ENCODE assay signal across 9 mouse cellular contexts in the genomic region with DNA sequence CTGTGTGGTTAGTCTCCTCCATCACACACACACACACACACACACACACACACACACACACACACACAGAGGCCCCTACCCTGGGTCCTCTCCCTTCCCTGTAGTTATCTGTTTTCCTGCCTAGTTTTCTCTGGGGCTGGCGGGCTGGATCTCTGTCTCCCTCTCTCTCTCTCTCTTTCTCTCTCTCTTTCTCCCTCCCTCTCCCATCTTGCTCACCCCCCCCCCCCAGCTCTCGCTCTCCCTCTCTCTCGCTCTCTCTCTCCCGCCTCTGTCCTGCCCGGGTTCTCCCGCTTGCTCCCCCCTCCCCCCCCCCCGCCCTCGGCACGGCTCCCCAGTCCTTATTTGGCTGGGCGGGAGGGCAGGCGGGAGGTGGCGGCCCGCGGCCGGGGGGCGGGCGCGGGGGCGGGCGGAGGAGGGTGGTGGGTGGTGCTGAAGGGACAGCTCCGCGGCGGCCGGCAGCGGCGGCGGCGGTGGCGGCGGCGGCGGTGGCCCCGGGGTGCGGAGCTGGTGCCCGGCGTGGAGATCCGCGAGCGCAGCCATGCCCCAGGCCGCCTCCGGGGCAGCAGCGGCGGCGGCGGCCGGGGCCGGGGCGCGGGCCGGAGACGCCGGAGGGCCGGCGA. TPM values are rescaled to one million over a fixed set of nuclear protein-coding genes. Genes with fewer than 3 reads are reported as not detected.
A peak's percentile ranks its signal among the peaks of the same experiment; 100 is the strongest.
DNase-seq lines count a peak whose midpoint lies in the region; ATAC-seq and TF ChIP-seq lines count a peak whose summit lies in the region.
"Had no signal": no experiment of that assay in that cellular context is flagged by ENCODE, and none has a peak within 500 bp of the region (broad histone marks: within the 10 kb centered on the region; RNA-seq: fewer than 3 reads in every experiment).

A gene (plus strand): TSS at position 490 of the 620 bp plus-strand sequence.

- no peaks in the 10 kb centered on the region for H3K9me3 ChIP-seq in forebrain, embryonic 11.5 days (ENCODE audit: control insufficient read depth, low read length)
- H3K9me3 ChIP-seq in lung, postnatal 0 days (ENCODE audit: low read length), result no peaks in the 10 kb centered on the region

- peaks cover 19% of the 10 kb centered on the region for H3K27me3 ChIP-seq in forebrain, embryonic 11.5 days (ENCODE audit: control insufficient read depth, insufficient read depth, low read length)
- H3K27me3 ChIP-seq in lung, postnatal 0 days (replicated peaks; ENCODE audit: insufficient read depth, low read length), result peaks cover 11% of the 10 kb centered on the region

- H3K9ac ChIP-seq in forebrain, embryonic 11.5 days (ENCODE audit: low read length), result peak within 1 kb of the TSS; percentile 48
- H3K9ac ChIP-seq in lung, postnatal 0 days (replicated peaks; ENCODE audit: low read depth), result 0 out of 2 replicates have a peak within 1 kb of the TSS, but pooled peaks have one; percentile 19

- no peak for TF ChIP-seq EP300 in lung, postnatal 0 days (IDR thresholded peaks at IDR 0.05)

- DNase-seq in MN1 (ENCODE audit: low spot score), result peak; percentile 71
- peak; percentile 84 for DNase-seq in brain, adult 2 months (ENCODE audit: low read depth, low spot score)
- DNase-seq in forebrain, embryonic 11.5 days (ENCODE audit: low spot score), result peak; percentile 85
- peak; percentile 84 to 85 for DNase-seq in heart, postnatal 10 days
- peak; percentile 90 to 91 for DNase-seq in kidney, postnatal 4 days
- DNase-seq in lung, postnatal 0 days (ENCODE audit: low spot score), result peak; percentile 80
- peak; percentile 69 for DNase-seq in retina, postnatal 1 day
- no peak for DNase-seq in c-Kit-positive CD71-positive TER-119-positive erythroid progenitor cells, embryonic 14.5 days (ENCODE audit: low spot score)

- no peaks in the 10 kb centered on the region for H3K36me3 ChIP-seq in forebrain, embryonic 11.5 days (ENCODE audit: control insufficient read depth, insufficient read depth, low read length)
- H3K36me3 ChIP-seq in lung, postnatal 0 days (ENCODE audit: insufficient read depth, low read length), result no peaks in the 10 kb centered on the region

- intact Hi-C loops in heart, postnatal 10 days (cut with DNase I), result loop anchor here (5.0 kb wide), 2 partner anchors 35 to 70 kb away; no protein-coding TSS in a partner anchor

- H3K4me2 ChIP-seq in forebrain, embryonic 11.5 days (ENCODE audit: low read depth, low read length, severe bottlenecking), result peak within 1 kb of the TSS; percentile 95
- peak within 1 kb of the TSS; percentile 68 for H3K4me2 ChIP-seq in lung, postnatal 0 days (replicated peaks; ENCODE audit: low read depth, low read length)

- WGBS in forebrain, embryonic 11.5 days, result under 1% methylated on average over 30 of the region's 54 CpGs
- whole genome bisulfite sequencing in lung, postnatal 0 days, result 0% methylated on average over 17 of the region's 54 CpGs

- peak within 1 kb of the TSS; percentile 46 for H3K4me3 ChIP-seq in forebrain, embryonic 11.5 days (ENCODE audit: low read depth, low read length)
- H3K4me3 ChIP-seq in lung, postnatal 0 days (ENCODE audit: low read depth, low read length), result peak within 1 kb of the TSS; percentile 43
- H3K4me3 ChIP-seq: erythroblast, embryonic 14.5 days had no signal

- peaks cover 5% of the 10 kb centered on the region for H3K4me1 ChIP-seq in forebrain, embryonic 11.5 days (replicated peaks; ENCODE audit: control insufficient read depth, insufficient read depth, low read length)
- H3K4me1 ChIP-seq in lung, postnatal 0 days (ENCODE audit: insufficient read depth, low read depth, low read length), result peaks cover 6% of the 10 kb centered on the region

- ATAC-seq in forebrain, embryonic 11.5 days (replicated peaks; ENCODE audit: low FRiP score), result no peak
- ATAC-seq in lung, postnatal 0 days, result peak; percentile 83

- H3K27ac ChIP-seq in forebrain, embryonic 11.5 days (ENCODE audit: low read depth, low read length), result no peak within 1 kb of the TSS
- H3K27ac ChIP-seq in lung, postnatal 0 days (ENCODE audit: low read length), result peak within 1 kb of the TSS; percentile 43; the same call in 1 of the 2 replicates

- no peak for TF ChIP-seq CTCF in lung, postnatal 0 days (IDR thresholded peaks at IDR 0.05)

RNA-seq across cellular contexts. Expression of the gene that starts here (rescaled TPM):
- 0.20 and 0.24 TPM in 2 replicates for polyA plus RNA-seq in forebrain, embryonic 11.5 days (2014; fragmentation: Nextera tagmentation; extraction: Ambion mirVana)
- 100 to 1,000 TPM; 159 to 183 TPM for total RNA-seq in heart, postnatal 10 days (2021)
- 28.6 and 35.7 TPM in 2 replicates for polyA plus RNA-seq in lung, postnatal 0 days (2015; fragmentation: Nextera tagmentation; extraction: Ambion mirVana)
- polyA plus RNA-seq: erythroblast, embryonic 14.5 days had no signal

Comparison
In these comparisons a context has a peak if more than half of its experiments do, and no peak if none do; other contexts are left out.
1. RNA of the gene that starts here (polyA plus RNA-seq): 28.6 to 35.7 TPM in lung, postnatal 0 days; 0.20 to 0.24 TPM in forebrain, embryonic 11.5 days; every median in the first group is over 10 times any median in the second.
2. Peak in DNase-seq, H3K4me3 ChIP-seq, H3K9ac ChIP-seq and H3K4me2 ChIP-seq in forebrain, embryonic 11.5 days; RNA of the gene not detected or under 1 TPM.